Mouse (Mus musculus) olfactory bulb, adult 2 months (tissue): ENCODE measurements at regions not wholly inside any gene's neighbourhood (a gene's known extent, or its start where the extent isn't known, plus 50 kb on each side); places are given as distances from the start of the nearest gene placed in this dataset.

Source experiments
- CTCF ChIP-seq: fragments of 200-500 bp; IDR thresholded peaks from 2 replicates; pipeline ENCODE4 v1.5.1; 2012; ENCODE audit warnings: low read depth, mild to moderate bottlenecking, low read length, moderate library complexity; ENCODE audit not compliant: insufficient read depth
- POLR2A ChIP-seq: fragments of 200-500 bp; IDR thresholded peaks from 2 replicates; pipeline ENCODE4 v1.6.1; 2012; ENCODE audit warnings: mild to moderate bottlenecking, low read depth, low read length, moderate library complexity; ENCODE audit not compliant: insufficient read depth

DNA sequence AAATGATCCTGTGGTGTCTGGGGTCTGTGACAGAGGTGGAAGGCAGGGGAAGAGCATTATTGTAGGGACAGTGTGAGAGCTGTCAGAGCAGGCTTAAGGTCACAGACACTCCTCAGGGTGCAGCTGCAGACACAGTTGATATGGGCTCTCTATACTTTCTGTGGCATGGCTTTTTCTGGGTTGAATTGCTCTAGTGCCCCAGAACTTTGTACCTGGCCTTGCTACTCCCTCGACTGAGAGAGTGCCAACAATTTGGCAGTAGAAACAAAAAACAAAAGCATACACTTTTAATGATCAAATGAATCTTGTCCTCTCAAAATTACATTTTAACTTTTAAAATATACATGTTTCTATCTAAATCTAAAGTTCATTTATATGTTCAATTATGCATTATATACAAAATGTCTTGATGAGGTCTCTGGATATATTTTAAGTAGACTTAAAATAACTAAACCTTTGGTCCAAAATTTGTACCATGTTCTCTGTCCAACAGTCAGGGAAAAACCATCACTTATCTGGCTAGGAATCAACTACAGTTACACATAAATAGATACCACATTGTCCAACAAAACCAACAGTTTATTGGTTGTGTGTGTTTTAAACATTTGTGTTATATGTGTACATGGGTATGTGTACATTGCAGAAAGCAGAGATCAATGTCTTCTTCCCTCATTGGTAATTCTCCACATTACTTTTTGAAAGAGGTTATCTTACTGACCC lies 508.3 kb upstream of the Arpp21 start:
- TF ChIP-seq CTCF (no peak), POLR2A (no peak)
